Mouse (Mus musculus) bone marrow macrophage, adult 2 months (primary cell): ENCODE measurements around the gene Gm47969.

ENCODE experiments used
- CTCF ChIP-seq: IDR thresholded peaks from 2 replicates; pipeline ENCODE4 v1.5.1; 2012; ENCODE audit warnings: low read depth, mild to moderate bottlenecking, low read length, moderate library complexity
- POLR2A ChIP-seq: IDR thresholded peaks from 2 replicates; pipeline ENCODE4 v1.6.1; 2012; ENCODE audit warnings: mild to moderate bottlenecking, low read depth, low read length, borderline replicate concordance

DNA sequence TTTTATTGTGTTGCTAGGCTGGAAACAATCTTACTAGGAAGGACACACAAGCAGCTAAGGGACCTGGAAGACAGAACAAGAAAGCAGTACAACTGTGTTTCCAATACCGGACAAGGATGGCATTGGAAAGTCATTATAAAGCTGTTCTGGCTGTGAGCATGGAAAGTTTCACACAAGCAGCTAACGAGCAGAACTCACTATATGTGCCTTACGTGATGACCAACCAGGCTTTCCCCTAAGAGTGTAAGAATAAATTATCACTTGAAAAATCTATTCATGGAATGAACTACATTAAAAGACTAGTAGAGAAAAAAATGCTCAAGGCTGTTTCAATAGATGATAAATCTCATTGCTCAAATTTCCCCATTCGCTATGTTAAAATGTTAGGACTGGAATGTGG is 21.8 kb downstream of the Gm47969 start:
- TF ChIP-seq POLR2A (no peak), CTCF (no peak)
